In genomic region chr4:155963106-155963505, GRCm38 (mm10) we compare ENCODE assay signal across 7 mouse cellular contexts. TPM values are rescaled to one million over a fixed set of nuclear protein-coding genes. Genes with fewer than 3 reads are reported as not detected.
DNase-seq lines count a peak whose midpoint lies in the region; ATAC-seq and TF ChIP-seq lines count a peak whose summit lies in the region.

No protein-coding gene starts in this region.

- WGBS in hindbrain, embryonic 11.5 days, result 58% methylated on average over 7 of the region's 7 CpGs
- WGBS in limb, embryonic 12.5 days, result 48% methylated on average over 7 of the region's 7 CpGs
- 97% methylated on average over 7 of the region's 7 CpGs for WGBS in thymus, adult 2 months

- H3K4me2 ChIP-seq in hindbrain, embryonic 11.5 days (replicated peaks; ENCODE audit: low read depth, low read length), result peak overlapping the region; percentile 90; the same call in 1 of the 2 replicates
- peak overlapping the region; percentile 87 for H3K4me2 ChIP-seq in limb, embryonic 12.5 days

- peak overlapping the region; percentile 77 for H3K4me3 ChIP-seq in testis, adult 2 months (ENCODE audit: control insufficient read depth, low read depth, low read length)
- H3K4me3 ChIP-seq in hindbrain, embryonic 11.5 days (ENCODE audit: low read depth, low read length), result peak overlapping the region; percentile 41
- peak overlapping the region; percentile 49 for H3K4me3 ChIP-seq in limb, embryonic 12.5 days (replicated peaks)
- H3K4me3 ChIP-seq in thymus, adult 2 months (ENCODE audit: control insufficient read depth, insufficient read depth, low read length), result no peak overlapping the region

- no peak overlapping the region for H3K27ac ChIP-seq in testis, adult 2 months (ENCODE audit: control insufficient read depth, insufficient read depth, low read depth, low read length)
- no peak overlapping the region for H3K27ac ChIP-seq in hindbrain, embryonic 11.5 days (ENCODE audit: low read depth, low read length)
- no peak overlapping the region for H3K27ac ChIP-seq in limb, embryonic 12.5 days
- no peak overlapping the region for H3K27ac ChIP-seq in thymus, adult 2 months (ENCODE audit: control insufficient read depth, insufficient read depth, low read length)

- TF ChIP-seq CTCF in testis, adult 2 months (IDR thresholded peaks at IDR 0.05; ENCODE audit: control insufficient read depth, insufficient read depth, insufficient replicate concordance, low read depth, low read length), result no peak
- TF ChIP-seq CTCF in thymus, adult 2 months (IDR thresholded peaks at IDR 0.05; ENCODE audit: borderline replicate concordance, control insufficient read depth, extremely low read depth, insufficient read depth, low read length, poor library complexity), result no peak

- H3K9me3 ChIP-seq in hindbrain, embryonic 11.5 days (ENCODE audit: control insufficient read depth, low read length), result no peaks in the 10 kb centered on the region
- H3K9me3 ChIP-seq in limb, embryonic 12.5 days, result no peaks in the 10 kb centered on the region

- TF ChIP-seq POLR2A in testis, adult 2 months (IDR thresholded peaks at IDR 0.05; ENCODE audit: control insufficient read depth, low read depth, low read length), result no peak
- no peak for TF ChIP-seq POLR2A in thymus, adult 2 months (IDR thresholded peaks at IDR 0.05; ENCODE audit: control insufficient read depth, extremely low read depth, insufficient read depth, low read length, poor library complexity)

- no peaks in the 10 kb centered on the region for H3K27me3 ChIP-seq in testis, adult 2 months (ENCODE audit: control insufficient read depth, insufficient read depth, low read length)
- H3K27me3 ChIP-seq in hindbrain, embryonic 11.5 days (ENCODE audit: control insufficient read depth, insufficient read depth, low read length), result no peaks in the 10 kb centered on the region
- H3K27me3 ChIP-seq in limb, embryonic 12.5 days, result no peaks in the 10 kb centered on the region
- no peaks in the 10 kb centered on the region for H3K27me3 ChIP-seq in thymus, adult 2 months (ENCODE audit: control insufficient read depth, insufficient read depth, low read length)

- H3K4me1 ChIP-seq in testis, adult 2 months (ENCODE audit: control insufficient read depth, insufficient read depth, low read length), result peaks cover 14% of the 10 kb centered on the region
- peaks cover 2% of the 10 kb centered on the region; the same call in 1 of the 2 replicates for H3K4me1 ChIP-seq in hindbrain, embryonic 11.5 days (replicated peaks; ENCODE audit: control insufficient read depth, insufficient read depth, low read length)
- H3K4me1 ChIP-seq in limb, embryonic 12.5 days (replicated peaks), result peaks cover 22% of the 10 kb centered on the region
- H3K4me1 ChIP-seq in thymus, adult 2 months (replicated peaks; ENCODE audit: control insufficient read depth, insufficient read depth, low read length), result peaks cover 9% of the 10 kb centered on the region

- no peaks in the 10 kb centered on the region for H3K36me3 ChIP-seq in testis, adult 2 months (ENCODE audit: control insufficient read depth, insufficient read depth, low read length)
- H3K36me3 ChIP-seq in hindbrain, embryonic 11.5 days (ENCODE audit: control insufficient read depth, insufficient read depth, low read length), result no peaks in the 10 kb centered on the region
- peaks cover 44% of the 10 kb centered on the region for H3K36me3 ChIP-seq in limb, embryonic 12.5 days
- H3K36me3 ChIP-seq in thymus, adult 2 months (ENCODE audit: control insufficient read depth, insufficient read depth, low read length), result peaks cover 7% of the 10 kb centered on the region

- DNase-seq in testis, postnatal 10 days (ENCODE audit: low spot score), result no peak
- no peak for DNase-seq in hindbrain, embryonic 11.5 days (ENCODE audit: low spot score)
- no peak for DNase-seq in right cerebral cortex, postnatal 36 days (ENCODE audit: low spot score in 2 of 2)
- no peak for DNase-seq in urinary bladder, postnatal 4 days (ENCODE audit: low spot score in 2 of 2)
- DNase-seq in thymus, adult 2 months, result no peak

- ATAC-seq in hindbrain, embryonic 11.5 days (ENCODE audit: low FRiP score), result no peak
- no peak for ATAC-seq in limb, embryonic 12.5 days (ENCODE audit: insufficient number of reproducible peaks, insufficient read depth, low FRiP score, low TSS enrichment, low read depth)

- H3K9ac ChIP-seq in hindbrain, embryonic 11.5 days (ENCODE audit: low read depth, low read length), result peak overlapping the region; percentile 71; the same call in 1 of the 2 replicates
- H3K9ac ChIP-seq in limb, embryonic 12.5 days (replicated peaks), result peak overlapping the region; percentile 67

RNA-seq across cellular contexts. Expression of gene C1qtnf12, which starts 1.0 kb away (rescaled TPM):
- 30.7 and 31.6 TPM in 2 replicates for polyA plus RNA-seq in testis, adult 2 months (2012; rRNA removed)
- polyA plus RNA-seq in hindbrain, embryonic 11.5 days (2014; fragmentation: Nextera tagmentation; extraction: Ambion mirVana), result 21.0 and 24.0 TPM in 2 replicates
- polyA plus RNA-seq in limb, embryonic 12.5 days (2016; fragmentation: Nextera tagmentation; extraction: Ambion mirVana), result 27.1 and 31.6 TPM in 2 replicates
- polyA plus RNA-seq in thymus, adult 2 months (2012; rRNA removed), result 19.3 and 21.6 TPM in 2 replicates

RNA-seq across cellular contexts. Expression of gene Ube2j2, which starts 19.5 kb away (rescaled TPM):
- polyA plus RNA-seq in testis, adult 2 months (2012; rRNA removed), result 80.7 and 95.4 TPM in 2 replicates
- polyA plus RNA-seq in hindbrain, embryonic 11.5 days (2014; fragmentation: Nextera tagmentation; extraction: Ambion mirVana), result 142 and 160 TPM in 2 replicates
- polyA plus RNA-seq in limb, embryonic 12.5 days (2016; fragmentation: Nextera tagmentation; extraction: Ambion mirVana), result 165 and 169 TPM in 2 replicates
- polyA plus RNA-seq in thymus, adult 2 months (2012; rRNA removed), result 122 and 147 TPM in 2 replicates

RNA-seq across cellular contexts. Expression of gene B3galt6, which starts 29.3 kb away (rescaled TPM):
- polyA plus RNA-seq in testis, adult 2 months (2012; rRNA removed), result 2.4 and 2.5 TPM in 2 replicates
- 18.2 and 19.4 TPM in 2 replicates for polyA plus RNA-seq in hindbrain, embryonic 11.5 days (2014; fragmentation: Nextera tagmentation; extraction: Ambion mirVana)
- 16.1 and 16.8 TPM in 2 replicates for polyA plus RNA-seq in limb, embryonic 12.5 days (2016; fragmentation: Nextera tagmentation; extraction: Ambion mirVana)
- polyA plus RNA-seq in thymus, adult 2 months (2012; rRNA removed), result 9.5 and 10.8 TPM in 2 replicates

RNA-seq across cellular contexts. Expression of gene Sdf4, which starts 29.6 kb away (rescaled TPM):
- polyA plus RNA-seq in testis, adult 2 months (2012; rRNA removed), result 47.6 and 50.5 TPM in 2 replicates
- polyA plus RNA-seq in hindbrain, embryonic 11.5 days (2014; fragmentation: Nextera tagmentation; extraction: Ambion mirVana), result 136 and 143 TPM in 2 replicates
- 131 and 139 TPM in 2 replicates for polyA plus RNA-seq in limb, embryonic 12.5 days (2016; fragmentation: Nextera tagmentation; extraction: Ambion mirVana)
- 65.6 and 68.4 TPM in 2 replicates for polyA plus RNA-seq in thymus, adult 2 months (2012; rRNA removed)

RNA-seq across cellular contexts. Expression of gene Tnfrsf4, which starts 50.5 kb away (rescaled TPM):
- 2.8 and 3.4 TPM in 2 replicates for polyA plus RNA-seq in testis, adult 2 months (2012; rRNA removed)
- 0.39 and 0.73 TPM in 2 replicates for polyA plus RNA-seq in hindbrain, embryonic 11.5 days (2014; fragmentation: Nextera tagmentation; extraction: Ambion mirVana)
- polyA plus RNA-seq in limb, embryonic 12.5 days (2016; fragmentation: Nextera tagmentation; extraction: Ambion mirVana), result 0.84 and 0.92 TPM in 2 replicates
- polyA plus RNA-seq in thymus, adult 2 months (2012; rRNA removed), result 68.9 and 81.3 TPM in 2 replicates
